Mouse (Mus musculus) midbrain, embryonic 10.5 days (tissue): ENCODE results near the gene Tnf. TPM values are rescaled to one million over a fixed set of nuclear protein-coding genes. Genes with fewer than 3 reads are reported as not detected.

Experiments used
- DNase-seq: peaks from one replicate; pipeline ENCODE4 v3.0.0-alpha.2; 2017; ENCODE audit warnings: low spot score
- H3K27ac ChIP-seq: fragments of 300-500 bp; sonication (generic); replicated peaks from 2 replicates; pipeline ENCODE4 v1.5.1; 2016; ENCODE audit warnings: mild to moderate bottlenecking
- H3K27me3 ChIP-seq: fragments of 300-500 bp; sonication (generic); 2 replicates; pipeline ENCODE4 v1.6.1; 2016; ENCODE audit warnings: low read depth, mild to moderate bottlenecking; ENCODE audit not compliant: poor library complexity, severe bottlenecking
- H3K36me3 ChIP-seq: fragments of 300-500 bp; sonication (generic); 2 replicates; pipeline ENCODE4 v1.6.1; 2016; ENCODE audit warnings: mild to moderate bottlenecking, moderate library complexity
- H3K4me1 ChIP-seq: fragments of 300-500 bp; sonication (generic); 2 replicates; pipeline ENCODE4 v1.6.1; 2016
- H3K4me3 ChIP-seq: fragments of 300-500 bp; sonication (generic); 2 replicates; pipeline ENCODE4 v1.5.1; 2016; ENCODE audit warnings: mild to moderate bottlenecking, moderate library complexity
- H3K9me3 ChIP-seq: fragments of 300-500 bp; sonication (generic); replicated peaks from 2 replicates; pipeline ENCODE4 v1.6.1; 2016; ENCODE audit warnings: mild to moderate bottlenecking
- WGBS: fragments of 180-500 bp; shearing (Covaris S2); methylation state at CpG from one replicate; pipeline ENCODE4 v1.1.7; 2016; 5-methylcytosine and 5-hydroxymethylcytosine counted together
- polyA plus RNA-seq: library from polyadenylated mRNA; unstranded; fragments of >200 nt; fragmentation: Nextera tagmentation; extraction: Ambion mirVana; gene quantifications from 2 replicates; pipeline ENCODE4 v1.2.1, GENCODE M21; 2016

Tnf gene
- 0.07 TPM in 1 of 2 replicates, not detected in the other for polyA plus RNA-seq

DNA sequence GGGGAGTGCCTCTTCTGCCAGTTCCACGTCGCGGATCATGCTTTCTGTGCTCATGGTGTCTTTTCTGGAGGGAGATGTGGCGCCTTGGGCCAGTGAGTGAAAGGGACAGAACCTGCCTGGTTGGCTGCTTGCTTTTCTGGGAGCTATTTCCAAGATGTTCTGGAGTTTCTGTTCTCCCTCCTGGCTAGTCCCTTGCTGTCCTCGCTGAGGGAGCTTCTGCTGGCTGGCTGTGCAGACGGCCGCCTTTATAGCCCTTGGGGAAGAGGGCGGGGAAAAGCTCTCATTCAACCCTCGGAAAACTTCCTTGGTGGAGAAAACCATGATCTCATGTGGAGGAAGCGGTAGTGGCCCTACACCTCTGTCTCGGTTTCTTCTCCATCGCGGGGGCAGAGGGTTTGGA is at the start of gene Tnf:
Tnf (minus strand) TSS at position 221 of the 400 bp plus-strand sequence.
- no peaks in the 10 kb centered on the region for H3K36me3 ChIP-seq
- DNase-seq, result no peak
- WGBS, result 55% methylated on average over 13 of the region's 13 CpGs
- no peak within 1 kb of the TSS for H3K4me3 ChIP-seq
- H3K4me1 ChIP-seq, result peaks cover 12% of the 10 kb centered on the region; the same call in 1 of the 2 replicates
- H3K27me3 ChIP-seq, result peaks cover 74% of the 10 kb centered on the region
- H3K9me3 ChIP-seq, result no peaks in the 10 kb centered on the region
- no peak within 1 kb of the TSS for H3K27ac ChIP-seq

DNA sequence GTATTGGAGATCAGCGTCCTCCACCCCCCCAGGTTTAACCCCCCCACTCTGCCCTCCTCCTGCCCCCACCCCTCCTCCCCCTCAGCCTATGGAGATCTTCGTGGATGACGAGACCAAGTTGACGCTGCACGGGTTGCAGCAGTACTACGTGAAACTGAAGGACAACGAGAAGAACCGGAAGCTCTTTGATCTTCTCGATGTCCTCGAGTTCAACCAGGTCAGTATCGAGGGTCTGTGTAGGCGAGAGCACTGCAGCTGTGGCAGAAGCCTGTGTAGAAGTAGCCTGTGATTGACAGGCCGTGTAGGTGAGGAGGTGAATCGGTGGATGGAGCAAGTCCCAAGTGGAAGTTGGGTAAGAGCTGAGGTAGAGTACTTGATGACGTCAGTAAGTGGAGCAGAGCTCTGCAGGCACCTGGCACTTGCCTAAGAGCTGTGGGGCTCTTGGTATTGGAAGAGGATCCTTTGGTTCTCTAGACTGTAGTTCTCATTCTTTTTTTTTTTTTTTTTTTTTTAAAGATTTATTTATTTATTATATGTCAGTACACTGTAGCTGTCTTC is 49.4 kb upstream of the Tnf start:
- Histone ChIP-seq H3K4me1 (peaks cover 3% of the 10 kb centered on the region; the same call in 1 of the 2 replicates), H3K27ac (no peak overlapping the region), H3K36me3 (peaks cover 82% of the 10 kb centered on the region), H3K9me3 (no peaks in the 10 kb centered on the region), H3K27me3 (no peaks in the 10 kb centered on the region), H3K4me3 (no peak overlapping the region)
- 89% methylated on average over 15 of the region's 15 CpGs for WGBS
- no peak for DNase-seq

DNA sequence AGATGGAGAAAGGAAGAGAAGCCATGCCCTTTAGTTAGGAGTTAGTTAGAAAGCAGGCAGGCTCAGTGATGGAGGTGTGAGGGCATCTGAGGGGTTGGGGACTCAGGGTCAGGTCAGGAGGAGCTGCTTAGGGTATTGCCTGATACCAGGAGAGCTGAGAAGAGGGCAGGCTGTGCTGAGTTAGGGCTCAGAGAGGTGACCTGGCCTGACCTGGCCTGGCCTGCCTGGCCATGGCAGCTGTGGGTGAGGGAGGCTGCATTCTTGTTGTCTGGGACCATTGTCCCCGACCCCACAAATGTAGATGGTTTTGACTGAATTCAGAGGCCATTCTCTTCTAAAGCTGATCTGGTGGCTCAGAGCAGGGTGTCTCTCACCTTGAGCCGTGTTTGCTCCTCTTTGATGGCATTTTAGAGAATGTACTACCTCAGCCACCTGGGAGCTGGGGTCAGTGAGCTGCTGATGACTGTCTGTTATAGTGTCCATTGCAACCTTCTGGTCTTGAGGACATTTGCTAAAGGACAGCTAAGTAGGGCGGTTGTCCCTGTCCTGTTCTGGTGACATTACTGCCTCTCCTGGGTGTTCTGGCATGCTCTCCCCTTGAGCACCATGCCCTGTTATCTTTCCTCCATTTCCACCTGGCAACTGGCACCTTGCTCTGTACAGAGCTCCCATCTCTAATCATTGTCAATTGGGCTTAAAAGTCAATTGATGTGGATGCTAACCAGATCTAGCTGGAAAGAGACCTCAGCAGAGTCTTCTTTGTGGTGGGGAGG is 48.7 kb upstream of the Tnf start:
- Histone ChIP-seq H3K9me3 (no peaks in the 10 kb centered on the region), H3K4me1 (peaks cover 10% of the 10 kb centered on the region), H3K27ac (no peak overlapping the region), H3K36me3 (peaks cover 90% of the 10 kb centered on the region), H3K4me3 (no peak overlapping the region), H3K27me3 (no peaks in the 10 kb centered on the region)
- 93% methylated on average over 3 of the region's 3 CpGs for WGBS
- DNase-seq, result no peak

DNA sequence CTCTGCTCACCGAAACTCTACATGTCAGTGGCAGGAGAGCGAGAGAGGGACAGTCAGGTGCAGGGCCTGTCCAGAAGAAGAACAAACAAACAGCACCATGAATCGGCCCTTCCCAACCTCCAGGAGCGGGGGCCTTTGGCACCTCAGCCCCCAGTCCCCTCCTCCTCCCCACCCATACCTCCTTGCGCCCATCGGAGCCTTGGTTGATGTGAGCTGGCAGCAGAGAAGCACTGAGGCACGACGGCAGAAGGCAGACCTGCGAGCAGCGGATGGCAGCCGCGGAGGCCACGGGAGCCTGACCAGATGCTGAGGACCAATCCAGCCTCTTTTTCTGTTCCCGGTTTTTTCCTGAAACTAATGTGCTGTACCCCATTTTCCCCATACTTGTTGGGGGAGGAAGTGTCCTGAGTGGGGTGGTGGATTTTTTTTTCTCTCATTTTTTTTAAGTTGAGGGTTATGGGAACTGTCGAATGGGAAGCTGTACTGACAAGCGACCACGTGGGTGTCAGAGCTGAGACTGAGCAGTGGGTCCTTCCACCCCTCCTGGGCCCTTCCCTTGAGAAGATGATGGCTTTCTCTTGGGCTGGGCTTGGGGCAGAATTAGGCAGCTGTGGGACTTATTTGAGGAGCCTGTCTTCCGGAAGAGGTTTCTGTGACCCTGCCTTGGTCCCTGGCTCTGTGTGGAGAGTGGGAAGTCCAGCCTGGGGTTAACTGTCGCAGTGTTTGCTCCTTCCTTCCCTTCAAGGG is 47.8 kb upstream of the Tnf start:
- Histone ChIP-seq H3K36me3 (peaks cover 99% of the 10 kb centered on the region), H3K27me3 (no peaks in the 10 kb centered on the region), H3K9me3 (no peaks in the 10 kb centered on the region), H3K4me3 (no peak overlapping the region), H3K27ac (no peak overlapping the region), H3K4me1 (peaks cover 19% of the 10 kb centered on the region)
- DNase-seq, result no peak
- 91% methylated on average over 19 of the region's 19 CpGs for WGBS

DNA sequence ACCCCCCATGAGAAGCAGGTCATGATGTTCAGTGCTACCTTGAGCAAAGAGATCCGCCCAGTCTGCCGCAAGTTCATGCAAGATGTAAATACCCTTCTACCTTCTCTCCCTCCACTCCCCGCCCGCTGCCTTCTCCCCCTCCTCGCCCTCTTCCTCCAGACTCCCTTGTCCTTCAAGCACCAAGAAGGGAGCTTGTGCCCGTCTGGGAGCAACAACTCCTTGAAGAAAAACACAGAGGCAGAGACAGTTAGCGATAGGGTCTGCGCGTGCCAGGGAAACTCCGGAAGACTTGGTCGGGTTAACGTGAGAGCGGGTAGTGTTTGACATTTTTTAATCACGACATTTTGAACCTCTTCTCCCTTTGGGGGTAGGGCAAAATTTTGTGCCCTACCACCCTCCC is 47.2 kb upstream of the Tnf start:
- Histone ChIP-seq H3K27me3 (no peaks in the 10 kb centered on the region), H3K36me3 (peaks cover 99% of the 10 kb centered on the region), H3K9me3 (no peaks in the 10 kb centered on the region), H3K4me1 (peaks cover 26% of the 10 kb centered on the region), H3K4me3 (no peak overlapping the region), H3K27ac (no peak overlapping the region)
- DNase-seq, result no peak
- 92% methylated on average over 14 of the region's 14 CpGs for WGBS

DNA sequence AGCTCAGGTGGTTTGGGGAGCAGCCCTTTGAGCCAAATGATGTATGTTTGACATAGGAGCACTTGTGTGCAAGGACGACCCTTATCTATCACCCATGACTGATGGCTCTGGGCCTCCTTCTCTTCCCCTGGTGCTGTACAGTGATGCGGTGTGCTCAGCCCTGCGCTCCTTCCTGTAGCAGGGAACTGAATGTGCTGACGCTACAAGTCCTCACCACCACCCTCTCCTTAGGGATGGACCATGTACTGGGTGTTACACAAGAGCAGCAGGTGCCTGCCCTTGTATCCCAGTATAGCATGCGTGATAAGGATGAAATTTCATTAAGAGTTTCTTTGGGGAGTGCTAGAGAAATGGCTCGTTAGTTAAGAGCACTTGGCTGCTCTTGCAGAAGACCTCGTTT is 45.3 kb upstream of the Tnf start:
- no peak for DNase-seq
- H3K27ac ChIP-seq, result no peak overlapping the region
- no peaks in the 10 kb centered on the region for H3K27me3 ChIP-seq
- H3K9me3 ChIP-seq, result no peaks in the 10 kb centered on the region
- peaks cover 36% of the 10 kb centered on the region for H3K4me1 ChIP-seq
- peaks cover 92% of the 10 kb centered on the region for H3K36me3 ChIP-seq
- no peak overlapping the region for H3K4me3 ChIP-seq
- 96% methylated on average over 7 of the region's 7 CpGs for WGBS

DNA sequence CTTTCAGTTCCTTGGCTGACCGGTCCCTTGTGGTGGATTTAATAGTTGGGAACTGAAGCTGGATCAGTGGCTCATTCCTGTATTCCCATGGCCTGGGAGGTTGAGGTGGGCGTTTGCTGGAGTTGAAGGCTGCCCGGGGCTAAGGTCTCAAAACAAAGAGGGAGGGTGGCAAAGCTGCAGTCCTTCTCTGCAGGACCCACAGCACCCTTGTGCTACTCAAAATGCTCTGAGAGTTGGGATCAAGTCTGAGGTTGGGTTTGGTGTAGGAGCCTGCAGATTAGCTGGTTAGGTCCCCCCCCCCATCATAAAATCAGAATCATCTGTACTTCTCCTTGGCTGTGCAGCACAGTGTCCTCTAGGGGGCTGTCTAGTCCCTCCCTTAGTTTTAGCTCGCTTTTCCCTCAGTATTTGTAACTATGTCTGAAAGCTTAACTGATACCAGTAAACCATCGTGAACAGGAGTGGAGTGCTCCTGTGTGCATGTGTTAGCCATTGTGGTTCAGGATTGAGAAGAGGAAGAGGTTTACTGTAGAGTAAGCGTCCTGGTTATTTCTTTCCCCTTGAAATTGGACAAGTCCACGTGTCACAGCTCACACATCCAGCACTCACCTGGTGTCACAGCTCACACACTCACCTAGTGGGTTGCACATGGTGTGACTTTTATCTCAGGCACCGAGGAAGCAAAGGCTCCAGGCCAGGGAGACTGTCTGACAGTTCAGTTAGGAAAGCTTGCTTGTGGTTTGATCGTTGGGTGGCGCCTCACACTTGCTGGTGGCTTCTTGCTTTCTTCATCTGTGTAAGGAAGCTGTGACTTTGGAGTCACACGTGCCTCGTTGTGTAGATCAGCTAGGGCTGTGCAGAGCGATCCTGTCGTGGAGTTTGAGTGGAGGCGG is 44.2 kb upstream of the Tnf start:
- no peak for DNase-seq
- 90% methylated on average over 15 of the region's 15 CpGs for WGBS
- peak overlapping the region; percentile 81; the same call in 1 of the 2 replicates for H3K4me3 ChIP-seq

DNA sequence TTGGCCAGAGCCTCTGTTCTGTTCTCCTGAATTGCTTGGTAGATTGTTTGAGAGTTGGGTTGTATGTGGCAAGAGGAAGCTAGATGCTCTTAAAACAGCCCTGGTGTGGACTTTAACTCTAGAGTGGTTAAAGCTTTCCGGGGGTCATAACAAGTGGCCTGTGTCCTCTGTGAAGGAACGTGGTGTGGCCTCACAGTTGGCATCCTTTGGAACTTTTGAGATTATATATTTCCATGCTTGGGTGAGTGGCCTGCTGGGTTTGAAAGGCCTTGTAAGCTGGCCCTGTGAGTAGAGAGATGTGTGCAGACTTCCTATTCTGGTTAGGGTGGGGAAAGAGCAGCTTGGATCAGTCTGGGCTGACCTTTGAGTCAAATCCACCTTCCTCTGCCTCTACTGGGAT is 43.2 kb upstream of the Tnf start:
- H3K4me1 ChIP-seq, result peaks cover 46% of the 10 kb centered on the region
- peak overlapping the region; percentile 81 for H3K4me3 ChIP-seq
- H3K36me3 ChIP-seq, result peaks cover 71% of the 10 kb centered on the region
- no peaks in the 10 kb centered on the region for H3K9me3 ChIP-seq
- H3K27ac ChIP-seq, result no peak overlapping the region
- 92% methylated on average over 2 of the region's 2 CpGs for WGBS
- H3K27me3 ChIP-seq, result no peaks in the 10 kb centered on the region
- DNase-seq, result no peak

More for the DNA sequence above, 44.2 kb upstream of the Tnf start:
- no peak overlapping the region for H3K27ac ChIP-seq
- no peaks in the 10 kb centered on the region for H3K9me3 ChIP-seq
- H3K27me3 ChIP-seq, result no peaks in the 10 kb centered on the region
- H3K36me3 ChIP-seq, result peaks cover 81% of the 10 kb centered on the region
- peaks cover 36% of the 10 kb centered on the region for H3K4me1 ChIP-seq

DNA sequence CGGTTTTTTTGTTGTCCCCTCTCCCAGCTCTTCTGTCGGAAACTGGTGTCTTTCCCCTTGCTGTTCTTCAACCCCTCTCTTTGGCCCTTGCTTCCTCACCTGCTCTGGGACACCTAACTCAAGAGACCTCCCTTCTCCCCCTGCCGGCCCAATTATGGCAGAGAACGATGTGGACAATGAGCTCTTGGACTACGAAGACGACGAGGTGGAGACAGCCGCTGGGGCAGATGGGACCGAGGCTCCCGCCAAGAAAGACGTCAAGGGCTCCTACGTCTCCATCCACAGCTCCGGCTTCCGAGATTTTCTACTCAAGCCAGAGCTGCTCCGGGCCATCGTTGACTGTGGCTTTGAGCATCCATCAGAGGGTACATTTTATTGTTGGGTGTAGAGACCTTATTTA is 41.3 kb upstream of the Tnf start:
- 20% methylated on average over 16 of the region's 16 CpGs for WGBS
- H3K36me3 ChIP-seq, result peaks cover 52% of the 10 kb centered on the region

DNA sequence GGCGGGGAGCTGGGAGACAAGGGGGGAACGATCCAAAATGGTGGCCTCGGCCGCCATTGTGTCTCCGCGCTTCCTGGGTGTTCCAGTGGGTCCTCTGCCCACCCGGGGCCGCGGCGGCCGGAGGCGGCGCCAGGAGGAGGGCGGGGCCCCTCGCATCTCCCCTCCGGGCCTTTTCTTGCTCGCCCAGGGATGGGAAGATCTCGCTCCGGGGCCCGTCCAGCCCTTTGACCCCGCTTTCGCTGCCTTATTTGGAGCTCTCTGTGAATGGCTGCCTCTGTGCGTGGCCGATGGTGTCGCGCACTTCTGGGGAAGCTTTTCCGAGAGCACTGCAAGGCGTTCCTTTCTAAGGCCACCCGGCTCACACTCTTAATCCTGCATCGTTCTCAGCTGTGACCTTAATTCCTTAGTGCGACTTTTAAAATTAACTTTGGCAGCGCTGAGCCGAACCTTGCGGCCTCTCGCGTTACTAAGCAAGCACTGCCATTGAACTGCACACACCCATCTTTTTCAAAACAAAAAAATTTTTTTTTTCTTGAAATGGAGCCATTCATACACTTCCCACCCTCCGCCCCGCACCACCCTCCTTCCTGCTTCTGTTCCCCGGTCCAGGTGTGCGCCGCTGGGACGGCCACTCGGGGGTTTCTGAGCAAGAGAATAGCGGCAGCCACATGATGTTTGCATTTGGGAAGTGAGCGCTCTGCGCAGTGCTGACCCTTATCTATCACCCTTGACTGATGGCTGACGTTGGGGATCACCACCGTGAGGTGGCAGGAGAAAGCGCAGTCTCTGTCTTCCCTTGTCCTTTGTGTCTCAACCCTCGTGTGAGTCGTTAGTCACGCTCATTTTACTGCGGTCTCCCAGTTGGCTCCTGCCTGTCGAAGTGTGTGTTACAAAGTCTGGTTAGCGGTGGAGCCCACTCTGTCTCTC is 40.5 kb upstream of the Tnf start:
- H3K36me3 ChIP-seq, result peaks cover 44% of the 10 kb centered on the region
- under 1% methylated on average over 55 of the region's 55 CpGs for WGBS
- H3K27ac ChIP-seq, result peak overlapping the region; percentile 98
- DNase-seq, result peak; percentile 66
- H3K9me3 ChIP-seq, result no peaks in the 10 kb centered on the region
- peaks cover 47% of the 10 kb centered on the region for H3K4me1 ChIP-seq
- no peaks in the 10 kb centered on the region for H3K27me3 ChIP-seq
- H3K4me3 ChIP-seq, result peak overlapping the region; percentile 81

More for the DNA sequence above, 41.3 kb upstream of the Tnf start:
- peak; percentile 59 for DNase-seq
- Histone ChIP-seq H3K9me3 (no peaks in the 10 kb centered on the region), H3K27me3 (no peaks in the 10 kb centered on the region), H3K4me1 (peaks cover 47% of the 10 kb centered on the region), H3K4me3 (peak overlapping the region; percentile 81), H3K27ac (peak overlapping the region; percentile 98)

DNA sequence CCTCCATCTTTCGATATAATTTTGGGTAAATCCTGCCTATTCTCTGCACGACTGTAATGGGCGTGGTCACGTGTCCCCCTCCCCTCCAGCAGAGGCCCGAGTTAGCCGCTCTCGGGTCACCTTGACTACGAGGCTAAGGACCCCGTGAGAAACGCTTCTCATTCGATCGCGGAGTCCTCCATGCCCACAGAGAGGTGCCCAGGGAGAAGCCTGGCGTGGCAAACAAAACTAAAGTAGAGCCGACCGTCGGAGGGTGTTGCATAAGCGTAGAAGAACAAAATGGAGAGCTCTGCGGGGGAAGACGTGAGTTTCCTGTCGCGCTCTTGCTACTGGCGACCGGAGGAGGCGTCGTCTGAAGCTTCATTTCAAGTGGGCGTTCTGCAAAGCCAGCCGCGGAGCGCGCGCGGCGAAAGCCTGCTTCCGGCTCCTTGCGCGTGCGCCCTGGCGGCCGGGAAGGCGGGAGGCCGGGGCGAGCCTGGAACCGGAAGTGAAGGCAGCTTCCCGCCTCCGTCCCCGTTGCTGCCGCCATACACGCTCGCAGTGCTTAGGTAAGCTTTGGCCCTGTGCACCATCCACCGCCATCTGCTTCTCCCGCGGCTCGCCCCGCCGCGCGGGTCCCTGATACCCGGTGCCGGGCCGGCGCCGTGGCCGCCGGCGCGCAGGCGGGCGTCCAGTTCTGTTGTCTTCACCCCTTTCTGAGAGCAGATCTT is 39.7 kb upstream of the Tnf start, which contains the start of gene Ddx39b:
Ddx39b (plus strand) TSS at position 442 of the 710 bp plus-strand sequence.
- Histone ChIP-seq H3K9me3 (no peaks in the 10 kb centered on the region), H3K27me3 (no peaks in the 10 kb centered on the region), H3K4me3 (peak within 1 kb of the TSS; percentile 81), H3K4me1 (peaks cover 53% of the 10 kb centered on the region), H3K36me3 (peaks cover 36% of the 10 kb centered on the region), H3K27ac (peak within 1 kb of the TSS; percentile 98)
- DNase-seq, result peak; percentile 95
- WGBS, result under 1% methylated on average over 69 of the region's 69 CpGs
